ENCODE assay signal across 8 mouse cellular contexts in the genomic region with DNA sequence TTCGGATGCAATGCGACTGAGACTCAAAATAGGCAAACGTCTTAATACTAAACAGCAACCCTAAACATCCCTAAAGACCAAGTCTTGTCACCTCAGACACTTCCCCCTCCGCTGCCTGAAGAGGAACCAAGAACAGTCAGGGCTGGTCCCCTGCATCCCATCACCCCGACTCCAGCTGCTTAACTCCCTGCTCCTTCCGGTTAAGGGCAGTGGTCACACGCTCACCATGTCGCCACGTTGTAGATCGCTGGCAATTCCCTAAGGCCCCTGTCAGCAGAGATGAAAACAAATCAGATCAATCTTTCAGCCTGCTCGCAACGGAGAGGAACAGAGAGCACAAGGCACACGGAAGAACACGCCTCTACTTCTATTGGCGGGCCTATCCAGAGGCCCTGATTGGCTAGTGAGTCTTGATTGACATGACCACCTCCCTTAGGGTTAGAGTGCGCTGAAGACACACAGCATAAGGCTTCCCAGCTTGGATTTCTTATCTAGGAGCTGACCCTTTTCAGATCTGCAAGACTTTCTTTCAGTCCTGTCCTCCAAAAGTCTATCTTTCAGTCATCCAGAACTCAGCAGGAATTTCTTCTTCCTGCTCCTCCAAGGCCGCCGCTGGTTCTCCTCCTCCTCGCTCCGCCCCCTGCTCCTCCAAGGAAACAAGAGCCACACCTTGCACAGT.
DNase-seq lines count a peak whose midpoint lies in the region; ATAC-seq lines count a peak whose summit lies in the region.
"Not testable (repeated sequence)": the region's sequence is repeated elsewhere in the genome, so short reads cannot be mapped to it uniquely, and the experiment has no call there.

No protein-coding gene starts in this region.

- H3K27ac ChIP-seq in forebrain, embryonic 12.5 days: 0 out of 2 replicates have a peak overlapping the region, but pooled peaks have one; percentile 42
- H3K27ac ChIP-seq in heart, embryonic 16.5 days (ENCODE audit: low read length): peak overlapping the region; percentile 23; the same call in 1 of the 2 replicates
- H3K27ac ChIP-seq in liver, embryonic 11.5 days (ENCODE audit: low read depth, low read length): not testable (repeated sequence)

- H3K9me3 ChIP-seq in forebrain, embryonic 12.5 days; heart, embryonic 16.5 days (replicated peaks; ENCODE audit: control insufficient read depth, low read length); liver, embryonic 11.5 days (ENCODE audit: control insufficient read depth, low read length): not testable (repeated sequence)

- H3K4me3 ChIP-seq in forebrain, embryonic 12.5 days (replicated peaks): peak overlapping the region; percentile 48
- peak overlapping the region; percentile 59 for H3K4me3 ChIP-seq in heart, embryonic 16.5 days (ENCODE audit: low read length)
- H3K4me3 ChIP-seq in liver, embryonic 11.5 days (ENCODE audit: low read depth, low read length): peak overlapping the region; percentile 49

- H3K36me3 ChIP-seq in forebrain, embryonic 12.5 days (replicated peaks): peaks cover 11% of the 10 kb centered on the region
- H3K36me3 ChIP-seq in heart, embryonic 16.5 days (ENCODE audit: control insufficient read depth, insufficient read depth); liver, embryonic 11.5 days (ENCODE audit: control insufficient read depth, insufficient read depth, low read length); splenic B cell, adult 2 months (ENCODE audit: control insufficient read depth, insufficient read depth, low read length, poor library complexity, severe bottlenecking): not testable (repeated sequence)

- H3K4me1 ChIP-seq in forebrain, embryonic 12.5 days; heart, embryonic 16.5 days (ENCODE audit: control insufficient read depth, insufficient read depth, low read length); liver, embryonic 11.5 days (replicated peaks; ENCODE audit: control insufficient read depth, insufficient read depth, low read length): not testable (repeated sequence)

- peak overlapping the region; percentile 54 for H3K9ac ChIP-seq in forebrain, embryonic 12.5 days
- H3K9ac ChIP-seq in heart, embryonic 16.5 days (ENCODE audit: low read length): peak overlapping the region; percentile 68
- H3K9ac ChIP-seq in liver, embryonic 11.5 days (ENCODE audit: low read depth, low read length): peak overlapping the region; percentile 52; the same call in 1 of the 2 replicates

- H3K27me3 ChIP-seq in forebrain, embryonic 12.5 days; heart, embryonic 16.5 days (ENCODE audit: control insufficient read depth, insufficient read depth, low read length); liver, embryonic 11.5 days (replicated peaks; ENCODE audit: control insufficient read depth, insufficient read depth, low read length); splenic B cell, adult 2 months (ENCODE audit: control insufficient read depth, insufficient read depth, low read length, poor library complexity, severe bottlenecking): not testable (repeated sequence)

- DNase-seq in CD8-positive naive resting alpha-beta T cell, adult 2 months (ENCODE audit: low read depth in 2 of 2, low spot score in 2 of 2): peak; percentile 9 to 20
- peak; percentile 53 for DNase-seq in c-Kit-positive CD71-positive TER-119-positive erythroid progenitor cells, embryonic 14.5 days (ENCODE audit: low spot score)
- DNase-seq in kidney, postnatal 14 days: peak; percentile 33
- peak; percentile 52 for DNase-seq in liver, embryonic 11.5 days (ENCODE audit: low spot score)
- peak; percentile 68 for DNase-seq in splenic B cell, adult 2 months (ENCODE audit: low read depth, low spot score)

- under 1% methylated on average over 19 of the region's 20 CpGs for WGBS in forebrain, embryonic 12.5 days
- WGBS in heart, embryonic 16.5 days: 2% methylated on average over 15 of the region's 20 CpGs
- 2% methylated on average over 17 of the region's 20 CpGs for WGBS in liver, embryonic 11.5 days

- peak overlapping the region; percentile 53 for H3K4me2 ChIP-seq in forebrain, embryonic 12.5 days
- peak overlapping the region; percentile 64 for H3K4me2 ChIP-seq in heart, embryonic 16.5 days (ENCODE audit: low read depth, low read length)
- H3K4me2 ChIP-seq in liver, embryonic 11.5 days: peak overlapping the region; percentile 54

- peak; percentile 100 for ATAC-seq in forebrain, embryonic 12.5 days (ENCODE audit: low FRiP score)
- ATAC-seq in heart, embryonic 16.5 days (replicated peaks; ENCODE audit: extremely low read depth, insufficient read depth, low FRiP score): peak; percentile 96
- ATAC-seq in liver, embryonic 11.5 days (replicated peaks; ENCODE audit: low FRiP score): peak; percentile 100
- peak; percentile 99 for ATAC-seq in monocyte, adult 5-6 weeks (replicated peaks; ENCODE audit: insufficient number of reproducible peaks, low FRiP score, low TSS enrichment, poor library complexity, severe bottlenecking)

Comparison
In these comparisons a context has a peak if more than half of its experiments do, and no peak if none do; other contexts are left out.
1. DNase-seq: peak in every context shown above with its lines; median percentile 68 in splenic B cell, adult 2 months; 53 in c-Kit-positive CD71-positive TER-119-positive erythroid progenitor cells, embryonic 14.5 days; 52 in liver, embryonic 11.5 days; 33 in kidney, postnatal 14 days; 14 in CD8-positive naive resting alpha-beta T cell, adult 2 months.